Comparison of ENCODE assay signal across 8 mouse cellular contexts in genomic region chr9:59353253-59353639, GRCm38 (mm10). TPM values are rescaled to one million over a fixed set of nuclear protein-coding genes. Genes with fewer than 3 reads are reported as not detected.
A peak's percentile ranks its signal among the peaks of the same experiment; 100 is the strongest.
DNase-seq lines count a peak whose midpoint lies in the region; ATAC-seq and TF ChIP-seq lines count a peak whose summit lies in the region.

Gene Bbs4 (minus strand): TSS chr9:59353508.

- peaks cover 0 to 4% of the 10 kb centered on the region in 2 experiments; a peak in 1 of 4 replicates for H3K4me1 ChIP-seq in CH12.LX (ENCODE audit: control insufficient read depth in 1 of 2, insufficient read depth in 2 of 2)
- H3K4me1 ChIP-seq in forebrain, embryonic 12.5 days = peaks cover 9% of the 10 kb centered on the region
- H3K4me1 ChIP-seq in liver, postnatal 0 days (ENCODE audit: insufficient read depth) = peaks cover 9% of the 10 kb centered on the region
- H3K4me1 ChIP-seq in neural tube, embryonic 14.5 days (ENCODE audit: control insufficient read depth, insufficient read depth, low read length) = peaks cover 8% of the 10 kb centered on the region; the same call in 1 of the 2 replicates

- no peaks in the 10 kb centered on the region for H3K27me3 ChIP-seq in CH12.LX (replicated peaks)
- no peaks in the 10 kb centered on the region for H3K27me3 ChIP-seq in forebrain, embryonic 12.5 days
- no peaks in the 10 kb centered on the region for H3K27me3 ChIP-seq in liver, postnatal 0 days (ENCODE audit: insufficient read depth, low read length)
- no peaks in the 10 kb centered on the region for H3K27me3 ChIP-seq in neural tube, embryonic 14.5 days (ENCODE audit: control insufficient read depth, insufficient read depth, low read length)

- no peaks in the 10 kb centered on the region for H3K79me2 ChIP-seq in CH12.LX (replicated peaks; ENCODE audit: control insufficient read depth, extremely low read depth, insufficient read depth, poor library complexity, severe bottlenecking)

- in situ Hi-C loops in CH12.LX (cut with MboI; ENCODE audit: low pct_ligation_motif_present, low pct_unique_long_range_greater_than_20kb, low sequenced_read_pairs) = loop anchor here (5.0 kb wide), 1 partner anchor 119 kb away; no protein-coding TSS in a partner anchor

- H3K4me2 ChIP-seq in CH12.LX (ENCODE audit: insufficient read depth, low read depth, poor library complexity, severe bottlenecking) = peak within 1 kb of the TSS; percentile 88
- peak within 1 kb of the TSS; percentile 74 for H3K4me2 ChIP-seq in forebrain, embryonic 12.5 days
- H3K4me2 ChIP-seq in liver, postnatal 0 days (ENCODE audit: low read depth, low read length) = peak within 1 kb of the TSS; percentile 75
- peak within 1 kb of the TSS; percentile 70 for H3K4me2 ChIP-seq in neural tube, embryonic 14.5 days (ENCODE audit: low read depth, low read length)

- no peak for TF ChIP-seq EP300 in CH12.LX (IDR thresholded peaks at IDR 0.05; ENCODE audit: low read length)
- TF ChIP-seq EP300 in liver, postnatal 0 days (IDR thresholded peaks at IDR 0.05; ENCODE audit: low read depth) = no peak

- H3K4me3 ChIP-seq in CH12.LX (replicated peaks in 1 of 3; ENCODE audit: low read depth in 2 of 3, low read length in 2 of 3, poor library complexity in 1 of 3) = peak within 1 kb of the TSS; percentile 60 to 81 (median 63)
- peak within 1 kb of the TSS; percentile 65 for H3K4me3 ChIP-seq in forebrain, embryonic 12.5 days (replicated peaks)
- H3K4me3 ChIP-seq in liver, postnatal 0 days (ENCODE audit: low read depth, low read length) = peak within 1 kb of the TSS; percentile 70
- H3K4me3 ChIP-seq in neural tube, embryonic 14.5 days (ENCODE audit: low read depth, low read length) = peak within 1 kb of the TSS; percentile 84

- DNase-seq in CH12.LX (ENCODE audit: extremely low read depth) = peak; percentile 89
- DNase-seq in c-Kit-positive CD71-positive TER-119-negative erythroid progenitor cells, embryonic 14.5 days (ENCODE audit: low read depth) = peak; percentile 87
- DNase-seq in heart, postnatal 10 days = peak; percentile 94 to 96
- DNase-seq in large intestine, adult 2 months (ENCODE audit: low read depth, low spot score) = peak; percentile 73
- DNase-seq in liver, postnatal 0 days = peak; percentile 93
- peak; percentile 96 for DNase-seq in testis, postnatal 10 days (ENCODE audit: low spot score)

- ATAC-seq in forebrain, embryonic 12.5 days (ENCODE audit: low FRiP score) = peak; percentile 93
- ATAC-seq in liver, postnatal 0 days = peak; percentile 93
- ATAC-seq in neural tube, embryonic 14.5 days (ENCODE audit: low read depth) = peak; percentile 92

- TF ChIP-seq POLR2A in CH12.LX (IDR thresholded peaks at IDR 0.05; ENCODE audit: low read depth, low read length) = peak; percentile 91

- peak within 1 kb of the TSS; percentile 77 for H3K9ac ChIP-seq in CH12.LX (ENCODE audit: insufficient read depth, low read depth)
- H3K9ac ChIP-seq in forebrain, embryonic 12.5 days = peak within 1 kb of the TSS; percentile 86
- peak within 1 kb of the TSS; percentile 67 for H3K9ac ChIP-seq in liver, postnatal 0 days (replicated peaks)
- H3K9ac ChIP-seq in neural tube, embryonic 14.5 days (replicated peaks; ENCODE audit: low read depth, low read length) = peak within 1 kb of the TSS; percentile 92

- WGBS in forebrain, embryonic 12.5 days = 1% methylated on average over 32 of the region's 32 CpGs
- WGBS in large intestine, adult 2 months = 0% methylated on average over 32 of the region's 32 CpGs
- WGBS in liver, postnatal 0 days (ENCODE audit: insufficient replicate concordance) = 4% methylated on average over 27 of the region's 32 CpGs
- WGBS in neural tube, embryonic 14.5 days = 2% methylated on average over 29 of the region's 32 CpGs

- no peaks in the 10 kb centered on the region for H3K9me3 ChIP-seq in CH12.LX (replicated peaks; ENCODE audit: low read length)
- H3K9me3 ChIP-seq in forebrain, embryonic 12.5 days = no peaks in the 10 kb centered on the region
- H3K9me3 ChIP-seq in liver, postnatal 0 days (ENCODE audit: low read length) = no peaks in the 10 kb centered on the region
- no peaks in the 10 kb centered on the region for H3K9me3 ChIP-seq in neural tube, embryonic 14.5 days (ENCODE audit: control insufficient read depth, low read length)

- no peak for TF ChIP-seq RAD21 in CH12.LX (IDR thresholded peaks at IDR 0.05; ENCODE audit: low read depth, low read length)

- TF ChIP-seq CTCF in CH12.LX (conservative IDR thresholded peaks at IDR 0.05 in 1 of 2, IDR thresholded peaks at IDR 0.05 in 1 of 2; ENCODE audit: low read depth in 2 of 2, low read length in 2 of 2) = no peak
- no peak for TF ChIP-seq CTCF in liver, postnatal 0 days (IDR thresholded peaks at IDR 0.05; ENCODE audit: low read depth)

- H3K27ac ChIP-seq in CH12.LX (ENCODE audit: insufficient read depth, low read depth) = no peak within 1 kb of the TSS
- H3K27ac ChIP-seq in forebrain, embryonic 12.5 days = peak within 1 kb of the TSS; percentile 84
- H3K27ac ChIP-seq in liver, postnatal 0 days (ENCODE audit: low read depth) = peak within 1 kb of the TSS; percentile 79
- H3K27ac ChIP-seq in neural tube, embryonic 14.5 days (ENCODE audit: low read depth, low read length) = peak within 1 kb of the TSS; percentile 83

- no peaks in the 10 kb centered on the region for H3K36me3 ChIP-seq in CH12.LX (replicated peaks in 1 of 2; ENCODE audit: control insufficient read depth in 1 of 2, insufficient read depth in 1 of 2, low read length in 1 of 2)
- no peaks in the 10 kb centered on the region for H3K36me3 ChIP-seq in forebrain, embryonic 12.5 days (replicated peaks)
- H3K36me3 ChIP-seq in liver, postnatal 0 days (replicated peaks; ENCODE audit: insufficient read depth, low read length) = no peaks in the 10 kb centered on the region
- no peaks in the 10 kb centered on the region for H3K36me3 ChIP-seq in neural tube, embryonic 14.5 days (ENCODE audit: control insufficient read depth, insufficient read depth, low read length)

- intact Hi-C loops in heart, postnatal 10 days (cut with DNase I) = loop anchor here (5.0 kb wide), 1 partner anchor 134 kb away; the partner anchor contains the start of gene Arih1

- dilution Hi-C loops in CH12.LX (cut with MboI; ENCODE audit: extremely low pct_ligation_motif_present, extremely low pct_unique_long_range_greater_than_20kb, low sequenced_read_pairs) = no loop called here

TF ChIP-seq in CH12.LX, 34 proteins besides CTCF, POLR2A, EP300 and RAD21 (continues in another document):
- TF ChIP-seq RCOR1 (conservative IDR thresholded peaks at IDR 0.05; ENCODE audit: low read depth, low read length) = no peak
- no peak for TF ChIP-seq USF2 (conservative IDR thresholded peaks at IDR 0.05; ENCODE audit: low read depth, low read length)
- TF ChIP-seq BHLHE40 (IDR thresholded peaks at IDR 0.05; ENCODE audit: low read depth, low read length) = no peak
- no peak for TF ChIP-seq PAX5 (IDR thresholded peaks at IDR 0.05; ENCODE audit: low read length)
- TF ChIP-seq E2F4 (IDR thresholded peaks at IDR 0.05; ENCODE audit: insufficient replicate concordance, low read depth, low read length) = no peak
- no peak for TF ChIP-seq MYC (IDR thresholded peaks at IDR 0.05; ENCODE audit: low read depth, low read length)
- peak; percentile 85 for TF ChIP-seq UBTF (IDR thresholded peaks at IDR 0.05; ENCODE audit: low read depth, low read length)
- TF ChIP-seq ZC3H11A (IDR thresholded peaks at IDR 0.05; ENCODE audit: low read depth, low read length) = no peak
- peak; percentile 94 for TF ChIP-seq SIN3A (IDR thresholded peaks at IDR 0.05; ENCODE audit: low read length)
- TF ChIP-seq CHD1 (IDR thresholded peaks at IDR 0.05; ENCODE audit: low read depth, low read length) = no peak
- no peak for TF ChIP-seq MAX (IDR thresholded peaks at IDR 0.05; ENCODE audit: low read length)
- TF ChIP-seq SMC3 (IDR thresholded peaks at IDR 0.05; ENCODE audit: low read depth, low read length) = no peak
- peak; percentile 66 for TF ChIP-seq NELFE (IDR thresholded peaks at IDR 0.05; ENCODE audit: low read depth, low read length)
- no peak for TF ChIP-seq JUN (IDR thresholded peaks at IDR 0.05; ENCODE audit: insufficient read depth, low read depth, low read length)
- no peak for TF ChIP-seq MAZ (IDR thresholded peaks at IDR 0.05; ENCODE audit: low read depth, low read length)
- 0 out of 2 replicates have a peak, but pooled peaks have one; percentile 50 for TF ChIP-seq KAT2A (IDR thresholded peaks at IDR 0.05; ENCODE audit: insufficient replicate concordance, low read length)
- peak; percentile 94 for TF ChIP-seq ELF1 (IDR thresholded peaks at IDR 0.05; ENCODE audit: low read depth, low read length)
- no peak for TF ChIP-seq MEF2A (IDR thresholded peaks at IDR 0.05; ENCODE audit: borderline replicate concordance, low read depth, low read length)
- no peak for TF ChIP-seq MAFK (IDR thresholded peaks at IDR 0.05; ENCODE audit: insufficient replicate concordance, low read length)
- peak; percentile 90 for TF ChIP-seq TCF12 (IDR thresholded peaks at IDR 0.05; ENCODE audit: low read depth, low read length)
- TF ChIP-seq ETS1 (conservative IDR thresholded peaks at IDR 0.05; ENCODE audit: low read depth, low read length) = no peak
- 0 out of 2 replicates have a peak, but pooled peaks have one; percentile 47 for TF ChIP-seq TBP (conservative IDR thresholded peaks at IDR 0.05; ENCODE audit: low read depth, low read length)
- TF ChIP-seq JUND (conservative IDR thresholded peaks at IDR 0.05; ENCODE audit: low read depth, low read length) = no peak
- no peak for TF ChIP-seq ZKSCAN1 (IDR thresholded peaks at IDR 0.05; ENCODE audit: borderline replicate concordance, low read depth, low read length)
- TF ChIP-seq NRF1 (IDR thresholded peaks at IDR 0.05; ENCODE audit: low read depth, low read length) = peak; percentile 33; the same call in 1 of the 2 replicates
- TF ChIP-seq USF1 (IDR thresholded peaks at IDR 0.05; ENCODE audit: low read depth, low read length) = no peak
- TF ChIP-seq ZMIZ1 (IDR thresholded peaks at IDR 0.05; ENCODE audit: low read depth, low read length) = peak; percentile 79
- TF ChIP-seq CHD2 (IDR thresholded peaks at IDR 0.05; ENCODE audit: low read length) = 0 out of 2 replicates have a peak, but pooled peaks have one; percentile 26
- TF ChIP-seq HCFC1 (IDR thresholded peaks at IDR 0.05; ENCODE audit: low read depth, low read length) = peak; percentile 74

RNA-seq across cellular contexts. Expression of gene Bbs4, which starts in this region (rescaled TPM):
- total RNA-seq in CH12.LX (2012; rRNA removed) (2.6 TPM in 2 replicates), CH12.LX (2014; rRNA removed) (4.5 and 6.7 TPM in 2 replicates)
- 3.8 and 4.0 TPM in 2 replicates for polyA plus RNA-seq in CH12.LX (2012; ENCODE audit: insufficient read length, low read depth)
- polyA plus RNA-seq in forebrain, embryonic 12.5 days (2016; fragmentation: Nextera tagmentation; extraction: Ambion mirVana) = 25.4 and 28.7 TPM in 2 replicates
- total RNA-seq in heart, postnatal 10 days (2021) = 1 to 10 TPM; 2.8 to 3.5 TPM
- 1.2 and 1.5 TPM in 2 replicates for polyA plus RNA-seq in large intestine, adult 2 months (2012; rRNA removed)
- 1.8 and 2.4 TPM in 2 replicates for polyA plus RNA-seq in liver, postnatal 0 days (2015; fragmentation: Nextera tagmentation; extraction: Ambion mirVana)
- 37.1 and 37.7 TPM in 2 replicates for polyA plus RNA-seq in neural tube, embryonic 14.5 days (2014; fragmentation: Nextera tagmentation; extraction: Ambion mirVana)
